Mouse (Mus musculus) heart, adult 2 months (tissue): ENCODE measurements around the gene Rnf216.

Experiments used
- CTCF ChIP-seq: fragments of 200-600 bp; IDR thresholded peaks from 2 replicates; pipeline ENCODE4 v1.8.1; 2022; ENCODE audit warnings: antibody characterized with exemption, mild to moderate bottlenecking, moderate library complexity
- POLR2A ChIP-seq: fragments of 200-500 bp; IDR thresholded peaks from 2 replicates; pipeline ENCODE4 v1.6.1; 2011; ENCODE audit warnings: mild to moderate bottlenecking, low read depth, low read length, control low read depth; ENCODE audit not compliant: insufficient read depth

DNA sequence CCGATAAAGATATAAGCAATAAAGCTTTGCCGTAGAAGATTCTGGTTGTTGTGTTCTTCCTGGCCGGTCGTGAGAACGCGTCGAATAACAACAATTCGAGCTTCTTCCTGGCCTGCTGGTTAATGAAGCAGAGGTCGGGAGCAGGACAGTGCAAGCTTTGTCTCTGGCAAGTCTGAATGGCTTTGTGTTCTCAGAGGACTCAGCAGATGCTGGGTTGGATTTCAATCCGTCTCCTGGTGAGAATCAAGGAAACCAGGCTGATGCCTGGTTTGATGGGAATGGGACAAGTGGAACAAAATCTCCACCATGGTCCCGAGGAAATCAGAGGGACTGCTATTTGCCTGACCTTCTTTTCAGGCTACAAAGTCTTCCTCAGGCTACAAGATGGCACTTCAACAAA, 103.4 kb downstream of the Rnf216 start:
- TF ChIP-seq POLR2A (no peak), CTCF (no peak)
